Mouse (Mus musculus) spleen, adult 2 months (tissue): Measurements from ENCODE around the gene Tmem132d.

Source experiments
- CTCF ChIP-seq: fragments of 200-500 bp; IDR thresholded peaks from 2 replicates; pipeline ENCODE4 v1.5.1; 2011; ENCODE audit warnings: mild to moderate bottlenecking, inconsistent platforms; ENCODE audit not compliant: insufficient read depth, insufficient read length, insufficient replicate concordance; ENCODE audit errors: extremely low read depth
- POLR2A ChIP-seq: fragments of 200-500 bp; IDR thresholded peaks from 2 replicates; pipeline ENCODE4 v1.6.1; 2011; ENCODE audit warnings: low read depth, low read length, inconsistent platforms

DNA sequence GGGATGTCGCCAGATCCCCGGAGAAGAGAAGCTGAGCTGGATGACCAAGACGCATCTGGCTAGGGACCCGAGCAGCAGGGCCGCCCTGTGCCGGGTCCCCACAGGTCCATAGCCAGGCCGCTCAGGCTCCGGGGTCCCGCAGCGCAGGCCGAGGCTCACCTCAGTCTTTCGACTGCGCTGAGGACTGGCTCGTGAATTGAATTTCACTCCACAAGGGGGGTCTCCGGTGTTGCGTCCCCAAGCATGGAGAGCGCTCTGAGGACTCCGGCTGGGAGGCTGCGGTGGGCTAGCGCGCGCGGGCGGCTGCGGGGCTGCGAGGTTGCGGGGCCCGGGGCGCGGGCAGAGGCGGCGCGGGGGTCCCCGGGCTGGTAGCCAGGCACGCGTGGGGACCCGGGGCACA lies 455 bp downstream of the Tmem132d start:
- TF ChIP-seq CTCF (no peak), POLR2A (no peak)
